Mouse (Mus musculus): ENCODE results near the gene Mag.

- no peak for TF ChIP-seq CTCF (conservative IDR thresholded peaks at IDR 0.05; ENCODE audit: low read length)
- no peak for TF ChIP-seq NANOG (IDR thresholded peaks at IDR 0.05; ENCODE audit: borderline replicate concordance, low read length)
Observed at GRCm38 (mm10) chr7:30962862-30963261, 48.2 kb upstream of the Mag start.

Measured in E14TG2a.4 (cell line).